Mouse (Mus musculus): ENCODE measurements around the gene Zc3hav1. TPM values are rescaled to one million over a fixed set of nuclear protein-coding genes. Genes with fewer than 3 reads are reported as not detected.

Gene Zc3hav1
- total and polyA plus RNA-seq, 2 experiments from 2014 or later, result 2.1 to 3.5 TPM

GRCm38 (mm10) chr6:38316050-38316449 lies 38.4 kb downstream of the Zc3hav1 start:
- no peaks in the 10 kb centered on the region for H3K9me3 ChIP-seq (ENCODE audit: low read length)
- H3K9ac ChIP-seq (replicated peaks; ENCODE audit: low read length, poor library complexity, severe bottlenecking), result no peak overlapping the region
- H3K27ac ChIP-seq (ENCODE audit: low read depth, low read length), result no peak overlapping the region
- ATAC-seq (ENCODE audit: low FRiP score), result no peak
- DNase-seq (ENCODE audit: low spot score), result no peak
- no peaks in the 10 kb centered on the region for H3K27me3 ChIP-seq (ENCODE audit: insufficient read depth, low read length)
- no peaks in the 10 kb centered on the region for H3K36me3 ChIP-seq (ENCODE audit: insufficient read depth, low read length)
- no peaks in the 10 kb centered on the region for H3K4me1 ChIP-seq (ENCODE audit: insufficient read depth, low read length)
- H3K4me2 ChIP-seq (ENCODE audit: low read depth, low read length, poor library complexity, severe bottlenecking), result no peak overlapping the region
- H3K4me3 ChIP-seq (ENCODE audit: low read depth, low read length), result no peak overlapping the region
- TF ChIP-seq CTCF (IDR thresholded peaks at IDR 0.05), result no peak
- WGBS, result 92% methylated on average over 4 of the region's 4 CpGs

- Histone ChIP-seq H3K36me3 (ENCODE audit: insufficient read depth, low read length) (no peaks in the 10 kb centered on the region), H3K9ac (replicated peaks; ENCODE audit: low read length, poor library complexity, severe bottlenecking) (no peak overlapping the region), H3K4me1 (ENCODE audit: insufficient read depth, low read length) (no peaks in the 10 kb centered on the region), H3K4me3 (ENCODE audit: low read depth, low read length) (no peak overlapping the region), H3K27ac (ENCODE audit: low read depth, low read length) (no peak overlapping the region), H3K9me3 (ENCODE audit: low read length) (no peaks in the 10 kb centered on the region), H3K27me3 (ENCODE audit: insufficient read depth, low read length) (no peaks in the 10 kb centered on the region), H3K4me2 (ENCODE audit: low read depth, low read length, poor library complexity, severe bottlenecking) (no peak overlapping the region)
- TF ChIP-seq CTCF (IDR thresholded peaks at IDR 0.05), result no peak
- ATAC-seq (ENCODE audit: low FRiP score), result no peak
- DNase-seq (ENCODE audit: low spot score), result no peak
These were observed 44.7 kb downstream of the Zc3hav1 start for GRCm38 (mm10) chr6:38309741-38310140.

GRCm38 (mm10) chr6:38304981-38305380 lies 49.4 kb downstream of the Zc3hav1 start:
- no peak overlapping the region for H3K9ac ChIP-seq (replicated peaks; ENCODE audit: low read length, poor library complexity, severe bottlenecking)
- H3K27me3 ChIP-seq (ENCODE audit: insufficient read depth, low read length), result no peaks in the 10 kb centered on the region
- no peaks in the 10 kb centered on the region for H3K4me1 ChIP-seq (ENCODE audit: insufficient read depth, low read length)
- H3K9me3 ChIP-seq (ENCODE audit: low read length), result no peaks in the 10 kb centered on the region
- WGBS, result 72% methylated on average over 3 of the region's 3 CpGs
- H3K4me3 ChIP-seq (ENCODE audit: low read depth, low read length), result no peak overlapping the region
- no peaks in the 10 kb centered on the region for H3K36me3 ChIP-seq (ENCODE audit: insufficient read depth, low read length)
- no peak for ATAC-seq (ENCODE audit: low FRiP score)
- TF ChIP-seq CTCF (IDR thresholded peaks at IDR 0.05), result no peak; the same call in 1 of the 2 replicates
- no peak overlapping the region for H3K4me2 ChIP-seq (ENCODE audit: low read depth, low read length, poor library complexity, severe bottlenecking)
- no peak for DNase-seq (ENCODE audit: low spot score)
- H3K27ac ChIP-seq (ENCODE audit: low read depth, low read length), result no peak overlapping the region

GRCm38 (mm10) chr6:38298761-38299401 lies 55.5 kb downstream of the Zc3hav1 start, which contains the start of gene Zc3hav1l:
Gene Zc3hav1l, minus strand, starts transcription at chr6:38299259.
- H3K9me3 ChIP-seq (ENCODE audit: low read length), result no peaks in the 10 kb centered on the region
- 2% methylated on average over 46 of the region's 70 CpGs for WGBS
- H3K4me2 ChIP-seq (ENCODE audit: low read depth, low read length, poor library complexity, severe bottlenecking), result peak within 1 kb of the TSS; percentile 82
- TF ChIP-seq CTCF (IDR thresholded peaks at IDR 0.05), result no peak; the same call in 1 of the 2 replicates
- no peaks in the 10 kb centered on the region for H3K4me1 ChIP-seq (ENCODE audit: insufficient read depth, low read length)
- peak within 1 kb of the TSS; percentile 66 for H3K4me3 ChIP-seq (ENCODE audit: low read depth, low read length)
- H3K36me3 ChIP-seq (ENCODE audit: insufficient read depth, low read length), result peaks cover 9% of the 10 kb centered on the region; the same call in 1 of the 2 replicates
- peak within 1 kb of the TSS; percentile 81 for H3K27ac ChIP-seq (ENCODE audit: low read depth, low read length)
- peak; percentile 92 for ATAC-seq (ENCODE audit: low FRiP score)
- H3K9ac ChIP-seq (replicated peaks; ENCODE audit: low read length, poor library complexity, severe bottlenecking), result peak within 1 kb of the TSS; percentile 80
- peak; percentile 73 for DNase-seq (ENCODE audit: low spot score)
- H3K27me3 ChIP-seq (ENCODE audit: insufficient read depth, low read length), result no peaks in the 10 kb centered on the region

- 0 out of 2 replicates have a peak, but pooled peaks have one; percentile 4 for ATAC-seq (ENCODE audit: low FRiP score)
- Histone ChIP-seq H3K27me3 (ENCODE audit: insufficient read depth, low read length) (no peaks in the 10 kb centered on the region), H3K27ac (ENCODE audit: low read depth, low read length) (peak overlapping the region; percentile 81), H3K4me1 (ENCODE audit: insufficient read depth, low read length) (no peaks in the 10 kb centered on the region), H3K36me3 (ENCODE audit: insufficient read depth, low read length) (peaks cover 9% of the 10 kb centered on the region; the same call in 1 of the 2 replicates), H3K4me3 (ENCODE audit: low read depth, low read length) (peak overlapping the region; percentile 66), H3K4me2 (ENCODE audit: low read depth, low read length, poor library complexity, severe bottlenecking) (peak overlapping the region; percentile 82), H3K9ac (replicated peaks; ENCODE audit: low read length, poor library complexity, severe bottlenecking) (peak overlapping the region; percentile 80), H3K9me3 (ENCODE audit: low read length) (no peaks in the 10 kb centered on the region)
- under 1% methylated on average over 10 of the region's 10 CpGs for WGBS
- TF ChIP-seq CTCF (IDR thresholded peaks at IDR 0.05), result no peak
- peak; percentile 50 for DNase-seq (ENCODE audit: low spot score)
These were observed 56.2 kb downstream of the Zc3hav1 start for GRCm38 (mm10) chr6:38298246-38298635.

GRCm38 (mm10) chr6:38297580-38298245 lies 56.7 kb downstream of the Zc3hav1 start:
- peak overlapping the region; percentile 82 for H3K4me2 ChIP-seq (ENCODE audit: low read depth, low read length, poor library complexity, severe bottlenecking)
- ATAC-seq (ENCODE audit: low FRiP score) (no peak), DNase-seq (ENCODE audit: low spot score) (no peak)
- TF ChIP-seq CTCF (IDR thresholded peaks at IDR 0.05), result no peak
- H3K9ac ChIP-seq (replicated peaks; ENCODE audit: low read length, poor library complexity, severe bottlenecking), result no peak overlapping the region
- no peaks in the 10 kb centered on the region for H3K4me1 ChIP-seq (ENCODE audit: insufficient read depth, low read length)
- no peaks in the 10 kb centered on the region for H3K9me3 ChIP-seq (ENCODE audit: low read length)
- H3K36me3 ChIP-seq (ENCODE audit: insufficient read depth, low read length), result peaks cover 12% of the 10 kb centered on the region; the same call in 1 of the 2 replicates
- peak overlapping the region; percentile 81 for H3K27ac ChIP-seq (ENCODE audit: low read depth, low read length)
- peak overlapping the region; percentile 66 for H3K4me3 ChIP-seq (ENCODE audit: low read depth, low read length)
- H3K27me3 ChIP-seq (ENCODE audit: insufficient read depth, low read length), result no peaks in the 10 kb centered on the region
- 38% methylated on average over 12 of the region's 12 CpGs for WGBS
